Mouse (Mus musculus) stomach, postnatal 0 days (tissue): Measurements from ENCODE around the gene Plekhj1. TPM values are rescaled to one million over a fixed set of nuclear protein-coding genes. Genes with fewer than 3 reads are reported as not detected.
"Not testable (repeated sequence)": the region's sequence is repeated elsewhere in the genome, so short reads cannot be mapped to it uniquely, and the experiment has no call there.

Experiments used
- ATAC-seq: fragments of 200-750 bp; cut with Nextera tagmentation; 2 replicates; pipeline ENCODE4 v1.8.0; 2017; ENCODE audit not compliant: low FRiP score, low TSS enrichment
- DNase-seq: peaks from one replicate; pipeline ENCODE4 v3.0.0-alpha.2; 2016; ENCODE audit warnings: low spot score
- H3K27ac ChIP-seq: fragments of 300-500 bp; sonication (generic); replicated peaks from 2 replicates; pipeline ENCODE4 v1.5.1; 2014; ENCODE audit warnings: mild to moderate bottlenecking, control low read depth
- H3K27me3 ChIP-seq: fragments of 300-500 bp; sonication (generic); 2 replicates; pipeline ENCODE4 v1.6.1; 2014; ENCODE audit warnings: low read length; ENCODE audit not compliant: control insufficient read depth, insufficient read depth
- H3K36me3 ChIP-seq: fragments of 300-500 bp; sonication (generic); 2 replicates; pipeline ENCODE4 v1.6.1; 2014; ENCODE audit warnings: low read length, mixed read lengths; ENCODE audit not compliant: control insufficient read depth, insufficient read depth
- H3K4me1 ChIP-seq: fragments of 300-500 bp; sonication (generic); replicated peaks from 2 replicates; pipeline ENCODE4 v1.6.1; 2014; ENCODE audit warnings: antibody characterized with exemption; ENCODE audit not compliant: control insufficient read depth, insufficient read depth
- H3K4me2 ChIP-seq: fragments of 300-500 bp; sonication (generic); replicated peaks from 2 replicates; pipeline ENCODE4 v1.6.1; 2014; ENCODE audit warnings: low read depth, mild to moderate bottlenecking, control low read depth, moderate library complexity
- H3K4me3 ChIP-seq: fragments of 300-500 bp; sonication (generic); 2 replicates; pipeline ENCODE4 v1.5.1; 2014; ENCODE audit warnings: low read depth, low read length, control low read depth
- H3K9ac ChIP-seq: fragments of 300-500 bp; sonication (generic); 2 replicates; pipeline ENCODE4 v1.6.1; 2014; ENCODE audit warnings: mild to moderate bottlenecking, low read length, control low read depth, mixed read lengths
- H3K9me3 ChIP-seq: fragments of 300-500 bp; sonication (generic); 2 replicates; pipeline ENCODE4 v1.6.1; 2016; ENCODE audit warnings: low read length; ENCODE audit not compliant: control insufficient read depth
- CTCF ChIP-seq: IDR thresholded peaks from 2 replicates; pipeline ENCODE4 v1.5.1; 2016; ENCODE audit warnings: antibody characterized with exemption, low read depth, mild to moderate bottlenecking, moderate library complexity
- EP300 ChIP-seq: optimal IDR thresholded peaks from 2 replicates; pipeline ENCODE3; 2016; ENCODE audit warnings: antibody characterized with exemption
- WGBS: fragments of 180-500 bp; shearing (Covaris S2); extraction: QIAGEN DNeasy Blood & Tissue Kit; methylation state at CpG from one replicate; pipeline ENCODE4 v1.1.7; 2014; 5-methylcytosine and 5-hydroxymethylcytosine counted together
- polyA plus RNA-seq: library from polyadenylated mRNA; unstranded; fragments of >200 nt; fragmentation: Nextera tagmentation; extraction: Ambion mirVana; gene quantifications from 2 replicates; pipeline ENCODE4 v1.2.1, GENCODE M21; 2015

Gene Plekhj1
- polyA plus RNA-seq, 1 experiment from 2014 or later, result 62.0 TPM

GRCm38 (mm10) chr10:80835617-80836016, 37.2 kb upstream of the Plekhj1 start:
- no peaks in the 10 kb centered on the region for H3K4me1 ChIP-seq
- H3K27ac ChIP-seq, result no peak overlapping the region
- H3K4me2 ChIP-seq, result no peak overlapping the region
- no peaks in the 10 kb centered on the region for H3K36me3 ChIP-seq
- 58% methylated on average over 30 of the region's 30 CpGs for WGBS
- DNase-seq (no peak), ATAC-seq (no peak)
- H3K9ac ChIP-seq, result no peak overlapping the region
- H3K4me3 ChIP-seq, result no peak overlapping the region
- no peaks in the 10 kb centered on the region for H3K9me3 ChIP-seq
- TF ChIP-seq EP300 (no peak), CTCF (no peak)
- H3K27me3 ChIP-seq, result no peaks in the 10 kb centered on the region; the same call in 1 of the 2 replicates

DNA sequence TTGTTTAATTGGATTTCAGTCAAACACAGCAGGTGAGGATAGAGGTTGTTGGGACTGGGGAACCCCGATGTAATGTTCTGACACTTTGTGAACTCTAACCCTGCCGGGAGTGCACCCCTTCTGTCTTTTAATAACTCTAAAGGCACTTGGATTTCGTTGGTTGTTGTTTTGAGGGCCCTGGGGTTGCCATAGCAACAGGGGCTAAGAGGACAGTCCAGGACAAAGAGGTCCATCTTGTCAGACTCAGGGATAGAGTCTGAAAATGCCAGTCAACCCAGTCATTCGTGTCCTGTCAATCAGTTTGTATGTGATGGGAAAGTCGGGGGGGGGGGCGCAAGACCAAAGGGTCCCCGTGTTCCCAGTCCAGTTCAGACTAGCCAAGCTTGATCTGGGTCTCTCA, 34.4 kb upstream of the Plekhj1 start:
- Histone ChIP-seq H3K4me3 (no peak overlapping the region), H3K9ac (no peak overlapping the region), H3K36me3 (no peaks in the 10 kb centered on the region), H3K4me1 (peaks cover 1% of the 10 kb centered on the region; the same call in 1 of the 2 replicates), H3K9me3 (no peaks in the 10 kb centered on the region), H3K27me3 (no peaks in the 10 kb centered on the region; the same call in 1 of the 2 replicates), H3K27ac (no peak overlapping the region), H3K4me2 (no peak overlapping the region)
- no peak for TF ChIP-seq EP300
- 69% methylated on average over 7 of the region's 7 CpGs for WGBS
- DNase-seq (no peak), ATAC-seq (no peak)

- H3K4me1 ChIP-seq, result peaks cover 3% of the 10 kb centered on the region; the same call in 1 of the 2 replicates
- H3K4me3 ChIP-seq, result no peak overlapping the region
- H3K27ac ChIP-seq, result no peak overlapping the region
- no peaks in the 10 kb centered on the region; the same call in 1 of the 2 replicates for H3K27me3 ChIP-seq
- TF ChIP-seq CTCF, result no peak
- DNase-seq, result peak; percentile 58
- no peak overlapping the region for H3K9ac ChIP-seq
- no peak overlapping the region for H3K4me2 ChIP-seq
- H3K9me3 ChIP-seq, result no peaks in the 10 kb centered on the region
- H3K36me3 ChIP-seq, result no peaks in the 10 kb centered on the region
- ATAC-seq, result no peak
- 8% methylated on average over 9 of the region's 9 CpGs for WGBS
Observed at GRCm38 (mm10) chr10:80831136-80831535, 32.7 kb upstream of the Plekhj1 start.

- TF ChIP-seq EP300, result no peak
- TF ChIP-seq CTCF, result no peak
- no peak overlapping the region for H3K4me2 ChIP-seq
- H3K9ac ChIP-seq, result no peak overlapping the region
- H3K4me3 ChIP-seq, result no peak overlapping the region
- H3K9me3 ChIP-seq, result no peaks in the 10 kb centered on the region
- no peaks in the 10 kb centered on the region for H3K36me3 ChIP-seq
- no peaks in the 10 kb centered on the region for H3K27me3 ChIP-seq
- ATAC-seq (no peak), DNase-seq (no peak)
- H3K27ac ChIP-seq, result no peak overlapping the region
- peaks cover 3% of the 10 kb centered on the region; the same call in 1 of the 2 replicates for H3K4me1 ChIP-seq
- WGBS, result 57% methylated on average over 1 of the region's 1 CpGs
Observed at GRCm38 (mm10) chr10:80829359-80830278, 31.2 kb upstream of the Plekhj1 start.

DNA sequence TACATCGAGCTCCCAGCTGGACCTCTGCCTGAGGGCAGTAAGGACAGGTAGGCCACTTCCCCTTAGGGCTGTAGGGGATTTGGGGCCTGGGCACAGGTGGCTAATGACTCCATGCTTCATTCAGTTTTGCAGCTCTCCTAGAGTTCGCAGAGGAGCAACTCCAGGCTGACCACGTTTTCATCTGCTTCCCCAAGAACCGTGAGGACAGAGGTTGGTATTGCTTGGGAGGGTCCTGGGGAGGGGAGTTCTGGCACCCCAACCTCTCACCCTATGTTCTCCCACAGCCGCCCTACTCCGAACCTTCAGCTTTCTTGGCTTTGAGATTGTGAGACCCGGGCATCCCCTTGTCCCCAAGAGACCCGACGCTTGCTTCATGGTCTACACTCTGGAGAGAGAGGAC, 30.2 kb upstream of the Plekhj1 start:
- not testable (repeated sequence) for ATAC-seq, H3K36me3 ChIP-seq, DNase-seq, H3K27ac ChIP-seq, H3K27me3 ChIP-seq, H3K9ac ChIP-seq, H3K4me3 ChIP-seq, H3K9me3 ChIP-seq, H3K4me2 ChIP-seq, H3K4me1 ChIP-seq
- WGBS, result 76% methylated on average over 7 of the region's 9 CpGs

DNA sequence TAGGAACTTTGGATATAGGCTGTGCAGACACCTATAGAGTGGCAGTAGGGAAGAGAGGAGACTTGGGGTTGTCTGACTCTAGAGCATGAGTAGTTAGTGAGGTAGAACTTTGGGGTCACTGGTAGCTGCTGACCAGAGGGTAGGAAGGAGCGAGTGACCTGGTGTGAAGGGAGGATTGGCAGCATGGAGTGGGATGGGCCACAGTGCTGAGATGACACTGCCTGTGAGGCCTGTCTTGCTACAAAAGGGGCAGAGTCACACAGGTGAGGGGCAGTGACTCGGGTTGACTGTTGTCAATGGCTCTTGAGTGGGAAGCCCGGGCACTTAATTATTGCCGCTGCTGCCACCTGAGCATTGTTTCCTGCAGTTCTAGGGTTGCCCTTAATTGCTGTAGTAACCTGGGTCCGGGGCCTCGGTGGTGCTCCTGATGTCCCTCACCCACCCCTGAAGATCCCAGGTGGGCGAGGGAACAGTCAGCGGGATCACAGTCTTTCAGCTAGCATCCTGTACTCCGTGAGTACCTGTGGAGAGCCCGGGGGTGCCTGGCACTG, 29.5 kb upstream of the Plekhj1 start:
- Histone ChIP-seq H3K27ac (no peak overlapping the region), H3K4me2 (peak overlapping the region; percentile 92), H3K27me3 (no peaks in the 10 kb centered on the region), H3K9me3 (no peaks in the 10 kb centered on the region), H3K9ac (peak overlapping the region; percentile 96), H3K4me1 (peaks cover 3% of the 10 kb centered on the region; the same call in 1 of the 2 replicates), H3K36me3 (no peaks in the 10 kb centered on the region), H3K4me3 (peak overlapping the region; percentile 71)
- no peak for TF ChIP-seq CTCF
- no peak for TF ChIP-seq EP300
- ATAC-seq, result no peak
- no peak for DNase-seq
- WGBS, result 66% methylated on average over 10 of the region's 10 CpGs
